Mouse (Mus musculus) embryonic facial prominence, embryonic 13.5 days (tissue): ENCODE measurements around the gene Trim7. TPM values are rescaled to one million over a fixed set of nuclear protein-coding genes. Genes with fewer than 3 reads are reported as not detected.
"Not testable (repeated sequence)": the region's sequence is repeated elsewhere in the genome, so short reads cannot be mapped to it uniquely, and the experiment has no call there.

Source experiments
- ATAC-seq: fragments of 200-750 bp; cut with Nextera tagmentation; 2 replicates; pipeline ENCODE4 v1.8.0; 2017; ENCODE audit warnings: low read depth; ENCODE audit not compliant: insufficient number of reproducible peaks, insufficient read depth, low FRiP score, low TSS enrichment
- H3K27ac ChIP-seq: fragments of 300-500 bp; sonication (generic); 2 replicates; pipeline ENCODE4 v1.5.1; 2015; ENCODE audit warnings: moderate library complexity, mild to moderate bottlenecking, inconsistent platforms
- H3K27me3 ChIP-seq: fragments of 300-500 bp; sonication (generic); 2 replicates; pipeline ENCODE4 v1.6.1; 2015; ENCODE audit warnings: mild to moderate bottlenecking, inconsistent platforms
- H3K36me3 ChIP-seq: fragments of 300-500 bp; sonication (generic); 2 replicates; pipeline ENCODE4 v1.6.1; 2015; ENCODE audit warnings: mild to moderate bottlenecking, inconsistent platforms
- H3K4me1 ChIP-seq: fragments of 300-500 bp; sonication (generic); 2 replicates; pipeline ENCODE4 v1.6.1; 2015; ENCODE audit warnings: inconsistent platforms
- H3K4me2 ChIP-seq: fragments of 300-500 bp; sonication (generic); 2 replicates; pipeline ENCODE4 v1.6.1; 2015; ENCODE audit warnings: moderate library complexity, mild to moderate bottlenecking, inconsistent platforms
- H3K4me3 ChIP-seq: fragments of 300-500 bp; sonication (generic); 2 replicates; pipeline ENCODE4 v1.5.1; 2015; ENCODE audit warnings: mild to moderate bottlenecking, inconsistent platforms
- H3K9ac ChIP-seq: fragments of 300-500 bp; sonication (generic); 2 replicates; pipeline ENCODE4 v1.6.1; 2015; ENCODE audit warnings: mild to moderate bottlenecking, inconsistent platforms
- H3K9me3 ChIP-seq: fragments of 300-500 bp; sonication (generic); 2 replicates; pipeline ENCODE4 v1.6.1; 2016; ENCODE audit warnings: inconsistent platforms
- WGBS: fragments of 180-500 bp; shearing (Covaris S2); methylation state at CpG from one replicate; pipeline ENCODE4 v1.1.7; 2015; ENCODE audit warnings: mixed read lengths; 5-methylcytosine and 5-hydroxymethylcytosine counted together
- polyA plus RNA-seq: library from polyadenylated mRNA; unstranded; fragments of >200 nt; fragmentation: Nextera tagmentation; extraction: Ambion mirVana; gene quantifications from 2 replicates; pipeline ENCODE4 v1.2.1, GENCODE M21; 2015

Gene Trim7
- polyA plus RNA-seq, 1 experiment from 2014 or later: 1.1 TPM

DNA sequence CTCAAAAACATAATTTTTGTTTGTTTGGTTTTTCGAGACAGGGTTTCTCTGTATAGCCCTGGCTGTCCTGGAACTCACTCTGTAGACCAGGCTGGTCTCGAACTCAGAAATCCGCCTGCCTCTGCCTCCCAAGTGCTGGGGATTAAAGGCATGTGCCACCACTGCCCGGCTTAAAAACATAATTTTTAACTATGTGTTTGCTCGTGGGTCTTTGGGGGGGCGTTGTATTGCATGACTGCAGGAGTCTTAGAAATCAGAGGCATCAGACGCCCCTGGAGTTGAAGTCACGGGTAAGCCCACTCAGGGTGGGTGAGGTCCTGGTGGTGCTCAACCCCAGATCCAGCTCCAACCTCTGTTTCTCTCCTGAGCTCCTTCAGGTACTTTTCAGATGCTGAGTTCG is 34.0 kb upstream of the Trim7 start:
- not testable (repeated sequence) for H3K4me1 ChIP-seq, H3K4me3 ChIP-seq, H3K27me3 ChIP-seq, H3K9ac ChIP-seq, H3K36me3 ChIP-seq, H3K4me2 ChIP-seq, H3K27ac ChIP-seq, H3K9me3 ChIP-seq, ATAC-seq
- WGBS: 85% methylated on average over 9 of the region's 9 CpGs

DNA sequence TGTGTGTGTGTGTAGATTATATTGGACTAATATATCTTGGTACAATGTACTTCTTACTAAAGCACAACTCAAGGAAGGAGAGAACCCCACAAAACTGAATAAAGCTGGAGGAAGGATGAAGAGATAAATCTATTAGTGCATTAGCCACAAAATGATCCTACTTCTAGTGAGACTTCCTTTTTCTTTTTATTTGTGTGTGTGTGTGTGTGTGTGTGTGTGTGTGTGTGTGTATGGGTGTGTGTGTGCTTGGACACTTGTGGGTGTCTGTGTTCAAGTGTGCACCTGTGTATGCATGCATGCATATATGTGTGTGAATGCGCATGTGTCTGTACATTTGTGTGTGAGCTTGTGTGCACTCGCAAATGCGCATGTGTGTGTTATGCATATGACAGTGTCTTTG is 32.8 kb upstream of the Trim7 start:
- WGBS: 93% methylated on average over 3 of the region's 3 CpGs
- Histone ChIP-seq H3K27me3 (no peaks in the 10 kb centered on the region), H3K4me3 (no peak overlapping the region), H3K4me1 (peaks cover 4% of the 10 kb centered on the region; the same call in 1 of the 2 replicates), H3K9me3 (no peaks in the 10 kb centered on the region), H3K27ac (no peak overlapping the region), H3K36me3 (no peaks in the 10 kb centered on the region), H3K9ac (no peak overlapping the region), H3K4me2 (no peak overlapping the region)
- ATAC-seq: no peak

DNA sequence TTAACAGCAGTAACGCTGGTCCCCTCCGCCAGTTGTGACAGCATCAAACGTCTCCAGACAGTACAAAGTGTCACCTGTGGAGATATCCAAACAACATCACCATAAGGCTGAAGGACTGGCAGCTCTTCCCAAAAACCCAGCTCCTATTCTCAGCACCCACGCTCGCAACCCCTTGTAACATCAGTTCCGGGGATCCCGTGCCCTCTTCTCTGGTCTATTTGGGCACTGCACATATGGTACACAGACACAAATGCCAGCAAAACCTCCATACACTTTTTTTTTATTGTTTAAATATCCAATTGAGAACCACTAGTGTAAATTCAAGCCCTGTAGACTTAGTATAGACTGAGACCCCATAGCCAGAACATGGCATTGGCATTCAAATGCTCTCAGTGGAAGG is 30.7 kb upstream of the Trim7 start:
- no peaks in the 10 kb centered on the region for H3K36me3 ChIP-seq
- no peak overlapping the region for H3K4me3 ChIP-seq
- H3K4me2 ChIP-seq: no peak overlapping the region
- WGBS: 85% methylated on average over 7 of the region's 7 CpGs
- H3K9me3 ChIP-seq: no peaks in the 10 kb centered on the region
- H3K4me1 ChIP-seq: peaks cover 13% of the 10 kb centered on the region
- H3K27ac ChIP-seq: no peak overlapping the region
- no peak overlapping the region for H3K9ac ChIP-seq
- no peaks in the 10 kb centered on the region for H3K27me3 ChIP-seq
- ATAC-seq: no peak

DNA sequence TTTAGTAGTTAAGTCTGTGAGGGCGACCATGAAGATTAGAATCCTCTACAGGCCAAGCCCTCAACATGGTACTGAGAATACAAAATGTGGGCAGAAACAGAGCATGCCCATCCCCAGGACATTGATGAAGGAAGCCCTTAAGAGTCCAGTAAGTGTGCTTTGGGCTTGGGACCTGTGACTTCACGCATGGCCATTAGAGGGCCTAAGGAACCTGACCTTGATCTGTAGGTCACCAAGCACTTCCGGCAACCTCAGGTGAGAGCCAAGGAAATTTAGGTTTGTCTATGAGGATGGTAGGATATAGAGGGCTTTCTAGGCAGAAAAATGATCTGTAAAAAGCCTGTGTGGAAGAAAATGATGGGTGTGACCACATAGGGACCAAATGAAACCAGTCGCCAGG is 29.6 kb upstream of the Trim7 start:
- Histone ChIP-seq H3K4me2 (no peak overlapping the region), H3K36me3 (no peaks in the 10 kb centered on the region), H3K4me3 (no peak overlapping the region; the same call in 1 of the 2 replicates), H3K27ac (no peak overlapping the region), H3K4me1 (peaks cover 15% of the 10 kb centered on the region), H3K27me3 (no peaks in the 10 kb centered on the region), H3K9me3 (no peaks in the 10 kb centered on the region), H3K9ac (no peak overlapping the region)
- no peak for ATAC-seq
- 77% methylated on average over 4 of the region's 4 CpGs for WGBS

DNA sequence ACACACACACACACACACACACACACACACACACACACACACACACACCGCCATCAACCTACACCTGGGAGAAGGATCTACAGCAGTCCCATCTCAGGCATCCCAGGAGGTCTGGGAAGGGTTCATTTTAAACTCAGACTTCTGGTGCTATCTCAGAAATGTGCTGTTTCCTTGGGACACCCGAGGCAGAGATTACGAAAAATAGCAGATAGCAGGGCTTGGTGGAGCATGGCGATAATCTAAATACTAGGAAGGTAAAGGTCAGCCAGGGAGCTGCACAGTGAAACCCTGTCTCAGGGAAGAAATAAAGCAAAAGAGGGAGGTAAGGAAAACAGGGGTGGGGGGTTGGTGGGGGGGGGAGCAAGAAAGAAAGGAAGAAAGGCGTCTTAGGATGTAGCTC is 28.7 kb upstream of the Trim7 start:
- Histone ChIP-seq H3K4me2 (no peak overlapping the region), H3K27me3 (no peaks in the 10 kb centered on the region), H3K4me1 (peaks cover 25% of the 10 kb centered on the region), H3K27ac (no peak overlapping the region), H3K9me3 (no peaks in the 10 kb centered on the region), H3K9ac (no peak overlapping the region), H3K36me3 (peaks cover 9% of the 10 kb centered on the region), H3K4me3 (no peak overlapping the region)
- WGBS: 88% methylated on average over 5 of the region's 5 CpGs
- ATAC-seq: no peak

DNA sequence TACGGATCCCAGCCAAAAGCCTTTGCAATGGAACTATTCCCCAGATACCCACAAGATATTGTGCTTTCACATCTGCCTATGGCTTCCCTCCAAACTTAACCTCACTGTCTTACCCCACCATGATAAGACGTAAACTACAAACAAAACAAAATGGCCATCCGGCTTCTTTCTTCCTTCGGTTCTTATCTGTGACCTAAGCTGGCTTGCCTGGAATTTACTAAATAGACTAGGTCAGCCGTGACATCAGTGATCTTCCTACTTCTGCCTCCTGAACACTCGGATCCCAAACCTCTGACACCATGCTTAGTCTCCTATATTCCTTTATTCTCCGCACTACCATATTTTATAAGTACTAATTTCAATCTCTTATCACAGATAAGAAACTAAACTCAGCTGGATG is 27.6 kb upstream of the Trim7 start:
- peak overlapping the region; percentile 41; the same call in 1 of the 2 replicates for H3K9ac ChIP-seq
- no peaks in the 10 kb centered on the region for H3K27me3 ChIP-seq
- H3K4me1 ChIP-seq: peaks cover 34% of the 10 kb centered on the region
- H3K4me2 ChIP-seq: peak overlapping the region; percentile 94
- H3K27ac ChIP-seq: no peak overlapping the region
- peaks cover 20% of the 10 kb centered on the region for H3K36me3 ChIP-seq
- no peak for ATAC-seq
- 91% methylated on average over 7 of the region's 7 CpGs for WGBS
- H3K4me3 ChIP-seq: 0 out of 2 replicates have a peak overlapping the region, but pooled peaks have one; percentile 59
- no peaks in the 10 kb centered on the region for H3K9me3 ChIP-seq

DNA sequence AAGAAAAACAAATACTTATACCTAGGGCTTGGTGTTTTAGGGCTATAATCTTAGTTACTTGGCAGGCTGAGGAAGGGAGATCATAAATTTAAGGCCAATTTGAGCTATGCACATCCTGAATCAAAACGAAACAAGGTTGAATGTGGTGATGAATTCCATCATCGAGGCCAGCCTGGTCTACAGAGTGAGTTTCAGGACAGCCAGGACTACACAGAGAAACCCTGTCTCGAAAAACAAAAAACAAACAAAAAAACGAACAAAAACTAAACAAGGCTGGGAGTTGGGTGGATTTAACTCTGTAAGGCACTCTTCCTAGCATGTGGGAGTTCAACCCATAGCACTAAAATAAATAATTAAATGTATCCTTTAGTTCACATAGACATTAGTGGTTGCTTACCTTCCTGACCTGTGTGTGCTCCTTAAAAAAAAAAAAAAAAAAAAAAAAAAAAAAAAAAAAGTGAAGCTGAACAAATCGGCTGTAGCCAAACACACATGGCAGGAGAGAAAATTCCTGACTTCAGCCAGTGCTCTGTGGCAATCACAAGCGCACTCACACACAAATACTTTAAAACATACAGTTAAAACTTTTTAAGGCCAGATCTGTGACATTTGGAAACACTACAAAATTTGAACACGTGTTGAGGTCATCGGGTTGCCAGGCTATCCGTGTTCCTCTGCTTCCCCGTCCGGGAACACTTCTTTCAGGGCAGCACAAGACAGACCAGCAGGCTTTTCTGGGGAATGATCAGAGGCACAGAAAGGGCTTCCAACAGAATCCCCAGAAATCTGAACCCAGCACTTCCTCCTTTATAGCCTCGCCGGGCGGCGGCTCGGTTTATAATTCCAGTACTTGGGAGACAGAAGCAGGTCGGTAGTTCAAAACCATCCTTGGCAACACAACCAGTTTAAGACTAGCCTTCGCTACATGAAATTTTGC is 26.7 kb upstream of the Trim7 start:
- peak overlapping the region; percentile 94 for H3K4me2 ChIP-seq
- peak overlapping the region; percentile 90 for H3K9ac ChIP-seq
- no peak for ATAC-seq
- no peaks in the 10 kb centered on the region for H3K27me3 ChIP-seq
- no peaks in the 10 kb centered on the region for H3K9me3 ChIP-seq
- peak overlapping the region; percentile 99 for H3K27ac ChIP-seq
- H3K4me3 ChIP-seq: peak overlapping the region; percentile 59
- H3K4me1 ChIP-seq: peaks cover 35% of the 10 kb centered on the region
- H3K36me3 ChIP-seq: peaks cover 29% of the 10 kb centered on the region
- 10% methylated on average over 18 of the region's 18 CpGs for WGBS

DNA sequence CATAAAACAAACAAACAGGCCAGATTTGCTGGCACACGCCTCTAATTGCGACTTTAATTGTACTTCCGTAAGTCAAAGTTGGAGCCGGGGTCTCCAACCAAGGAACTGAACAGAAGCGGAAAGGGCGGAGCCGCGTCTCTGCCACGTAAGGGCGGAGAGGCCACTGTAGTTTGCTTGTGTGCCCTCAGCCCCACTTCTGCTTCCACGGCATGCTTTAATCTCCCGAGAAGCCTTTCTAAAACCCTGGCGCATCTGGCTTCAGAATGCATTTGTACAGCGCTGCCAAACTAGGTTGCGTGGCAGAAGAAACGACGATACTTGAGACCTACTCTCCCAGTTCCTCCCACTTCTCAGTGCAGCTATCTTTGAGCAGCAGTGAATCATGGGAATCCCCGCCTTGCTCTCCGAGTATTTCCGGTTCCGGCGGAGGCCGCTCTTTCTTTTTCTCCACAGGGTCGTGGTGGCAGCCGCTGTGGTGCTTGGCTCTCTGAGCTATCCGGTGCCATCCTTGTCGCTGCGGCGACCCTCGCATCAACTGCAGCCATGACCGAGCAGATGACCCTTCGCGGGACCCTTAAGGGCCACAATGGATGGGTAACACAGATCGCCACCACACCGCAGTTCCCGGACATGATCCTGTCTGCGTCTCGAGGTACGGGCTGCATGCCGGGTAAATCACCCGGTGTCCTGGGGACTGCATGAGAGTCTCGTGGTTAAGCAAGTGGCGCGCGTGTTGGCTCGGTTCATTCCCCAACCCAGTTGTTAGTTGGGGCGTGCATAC is 25.8 kb upstream of the Trim7 start, which contains the start of gene Rack1:
Gene Rack1 (plus strand): TSS at position 412 of the 781 bp plus-strand sequence.
- no peaks in the 10 kb centered on the region for H3K9me3 ChIP-seq
- peaks cover 38% of the 10 kb centered on the region for H3K36me3 ChIP-seq
- peak within 1 kb of the TSS; percentile 59 for H3K4me3 ChIP-seq
- peak within 1 kb of the TSS; percentile 90 for H3K9ac ChIP-seq
- peak within 1 kb of the TSS; percentile 99 for H3K27ac ChIP-seq
- peaks cover 35% of the 10 kb centered on the region for H3K4me1 ChIP-seq
- under 1% methylated on average over 47 of the region's 47 CpGs for WGBS
- ATAC-seq: peak; percentile 85
- H3K27me3 ChIP-seq: no peaks in the 10 kb centered on the region
- H3K4me2 ChIP-seq: peak within 1 kb of the TSS; percentile 94

DNA sequence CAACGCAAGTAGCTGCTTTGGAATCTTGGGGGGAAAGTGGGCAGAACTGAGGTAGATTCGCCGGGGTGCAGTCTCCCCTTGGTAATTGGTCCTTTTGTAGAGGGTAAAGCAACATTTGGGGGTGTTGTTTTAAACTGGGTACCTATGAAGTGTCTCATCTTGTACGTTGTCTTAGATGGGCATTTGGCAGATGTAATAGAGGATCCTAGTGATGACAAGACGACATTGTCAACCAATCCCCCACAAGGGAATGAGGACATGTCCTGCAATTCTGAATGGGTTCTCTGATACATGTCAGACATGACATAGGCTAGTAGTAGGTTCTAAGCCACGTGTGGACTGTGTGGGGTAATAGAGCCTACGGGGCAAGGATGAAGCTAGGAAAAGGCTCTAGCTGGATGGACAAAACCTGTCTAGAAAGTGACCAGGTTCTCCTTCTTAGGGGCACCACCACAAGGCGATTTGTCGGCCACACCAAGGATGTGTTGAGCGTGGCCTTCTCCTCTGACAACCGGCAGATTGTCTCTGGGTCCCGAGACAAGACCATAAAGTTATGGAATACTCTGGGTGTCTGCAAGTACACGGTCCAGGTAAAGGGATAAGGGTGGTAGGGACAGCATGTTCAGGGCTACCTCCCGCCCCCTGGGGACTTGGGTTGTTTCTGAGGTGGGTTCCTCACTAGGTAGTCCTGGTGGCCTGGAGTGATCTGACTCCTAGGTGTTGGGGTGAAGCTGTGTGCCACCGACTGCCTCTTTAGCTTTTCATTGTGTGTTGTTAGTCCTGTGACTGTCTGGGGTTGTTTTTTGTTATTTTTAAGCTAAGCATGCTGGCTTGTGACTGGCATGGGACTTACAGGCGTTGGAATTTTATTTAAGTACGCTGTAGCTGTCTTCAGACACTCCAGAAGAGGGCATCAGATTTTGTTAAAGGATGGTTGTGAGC is 23.8 kb upstream of the Trim7 start:
- peak overlapping the region; percentile 59 for H3K4me3 ChIP-seq
- ATAC-seq: no peak
- H3K4me2 ChIP-seq: peak overlapping the region; percentile 94
- H3K9me3 ChIP-seq: no peaks in the 10 kb centered on the region
- peak overlapping the region; percentile 90 for H3K9ac ChIP-seq
- no peaks in the 10 kb centered on the region for H3K27me3 ChIP-seq
- peaks cover 35% of the 10 kb centered on the region for H3K4me1 ChIP-seq
- H3K36me3 ChIP-seq: peaks cover 57% of the 10 kb centered on the region
- no peak overlapping the region for H3K27ac ChIP-seq
- WGBS: 73% methylated on average over 17 of the region's 17 CpGs

DNA sequence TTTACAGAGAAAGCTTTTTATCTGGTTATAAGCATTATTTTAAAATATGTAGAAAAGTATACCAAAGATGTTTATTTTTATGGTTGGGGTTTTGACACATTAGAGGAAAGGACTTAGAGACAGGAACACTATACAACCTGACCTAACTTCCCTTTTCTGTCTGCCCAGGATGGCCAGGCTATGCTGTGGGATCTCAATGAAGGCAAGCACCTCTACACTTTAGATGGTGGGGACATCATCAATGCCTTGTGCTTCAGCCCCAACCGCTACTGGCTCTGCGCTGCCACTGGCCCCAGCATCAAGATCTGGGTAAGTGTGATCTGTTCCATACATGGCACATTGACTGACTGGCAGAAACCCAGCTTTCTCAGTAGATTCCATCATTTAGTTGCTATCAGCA is 22.0 kb upstream of the Trim7 start:
- Histone ChIP-seq H3K27ac (no peak overlapping the region), H3K4me3 (no peak overlapping the region), H3K9ac (no peak overlapping the region), H3K36me3 (peaks cover 76% of the 10 kb centered on the region), H3K9me3 (no peaks in the 10 kb centered on the region), H3K4me1 (peaks cover 23% of the 10 kb centered on the region), H3K27me3 (no peaks in the 10 kb centered on the region), H3K4me2 (no peak overlapping the region)
- ATAC-seq: no peak
- 96% methylated on average over 2 of the region's 2 CpGs for WGBS

DNA sequence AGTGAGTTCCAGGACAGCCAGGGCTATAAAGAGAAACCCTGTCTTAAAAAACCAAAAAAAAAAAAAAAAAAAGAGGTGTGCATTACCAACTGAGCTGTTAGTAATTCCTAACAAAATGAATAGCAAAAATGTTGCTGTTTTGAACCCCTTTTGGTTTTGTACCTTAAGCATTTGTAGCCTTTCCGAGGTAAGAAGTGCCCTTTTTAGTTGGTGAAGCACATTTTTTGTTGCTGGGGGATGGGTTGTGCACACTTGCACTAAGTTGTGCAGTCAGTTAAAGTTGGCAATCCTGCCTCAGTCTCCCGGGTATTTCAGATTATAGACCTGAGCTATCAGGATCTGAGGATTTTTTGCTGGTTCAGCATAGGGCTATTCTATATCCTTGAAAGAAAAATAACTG is 21.0 kb upstream of the Trim7 start:
- WGBS: 90% methylated on average over 2 of the region's 2 CpGs
- Histone ChIP-seq H3K36me3 (peaks cover 86% of the 10 kb centered on the region), H3K27me3 (no peaks in the 10 kb centered on the region), H3K4me1 (peaks cover 22% of the 10 kb centered on the region), H3K4me3 (no peak overlapping the region), H3K9ac (no peak overlapping the region), H3K4me2 (no peak overlapping the region), H3K9me3 (no peaks in the 10 kb centered on the region), H3K27ac (no peak overlapping the region)
- ATAC-seq: no peak
